Mouse (Mus musculus) heart, embryonic 16.5 days (tissue): ENCODE measurements around the gene Shisal2b. TPM values are rescaled to one million over a fixed set of nuclear protein-coding genes. Genes with fewer than 3 reads are reported as not detected.

Experiments
- ATAC-seq: fragments of 200-750 bp; cut with Nextera tagmentation; replicated peaks from 2 replicates; pipeline ENCODE4 v1.8.0; 2017; ENCODE audit warnings: moderate number of reproducible peaks; ENCODE audit not compliant: insufficient read depth, low FRiP score; ENCODE audit errors: extremely low read depth
- H3K27ac ChIP-seq: fragments of 300-500 bp; sonication (generic); 2 replicates; pipeline ENCODE4 v1.5.1; 2014; ENCODE audit warnings: mild to moderate bottlenecking, low read length, control low read depth, moderate library complexity
- H3K27me3 ChIP-seq: fragments of 300-500 bp; sonication (generic); 2 replicates; pipeline ENCODE4 v1.6.1; 2014; ENCODE audit warnings: low read length, mixed read lengths; ENCODE audit not compliant: control insufficient read depth, insufficient read depth
- H3K36me3 ChIP-seq: fragments of 300-500 bp; sonication (generic); 2 replicates; pipeline ENCODE4 v1.6.1; 2014; ENCODE audit not compliant: control insufficient read depth, insufficient read depth
- H3K4me1 ChIP-seq: fragments of 300-500 bp; sonication (generic); 2 replicates; pipeline ENCODE4 v1.6.1; 2014; ENCODE audit warnings: low read length, mixed read lengths; ENCODE audit not compliant: control insufficient read depth, insufficient read depth
- H3K4me2 ChIP-seq: fragments of 300-500 bp; sonication (generic); 2 replicates; pipeline ENCODE4 v1.6.1; 2014; ENCODE audit warnings: low read depth, mild to moderate bottlenecking, control low read depth, low read length
- H3K4me3 ChIP-seq: fragments of 300-500 bp; sonication (generic); 2 replicates; pipeline ENCODE4 v1.5.1; 2014; ENCODE audit warnings: mild to moderate bottlenecking, control low read depth, low read length
- H3K9ac ChIP-seq: fragments of 300-500 bp; sonication (generic); 2 replicates; pipeline ENCODE4 v1.6.1; 2014; ENCODE audit warnings: low read length, control low read depth
- H3K9me3 ChIP-seq: fragments of 300-500 bp; sonication (generic); replicated peaks from 2 replicates; pipeline ENCODE4 v1.6.1; 2016; ENCODE audit warnings: low read length; ENCODE audit not compliant: control insufficient read depth
- WGBS: fragments of 180-500 bp; shearing (Covaris S2); extraction: QIAGEN DNeasy Blood & Tissue Kit; methylation state at CpG from one replicate; pipeline ENCODE4 v1.1.7; 2014; 5-methylcytosine and 5-hydroxymethylcytosine counted together
- polyA plus RNA-seq: library from polyadenylated mRNA; unstranded; fragments of >200 nt; fragmentation: Nextera tagmentation; extraction: Ambion mirVana; gene quantifications from 2 replicates; pipeline ENCODE4 v1.2.1, GENCODE M21; 2015

The Shisal2b gene
- polyA plus RNA-seq, 1 experiment from 2014 or later: not detected

DNA sequence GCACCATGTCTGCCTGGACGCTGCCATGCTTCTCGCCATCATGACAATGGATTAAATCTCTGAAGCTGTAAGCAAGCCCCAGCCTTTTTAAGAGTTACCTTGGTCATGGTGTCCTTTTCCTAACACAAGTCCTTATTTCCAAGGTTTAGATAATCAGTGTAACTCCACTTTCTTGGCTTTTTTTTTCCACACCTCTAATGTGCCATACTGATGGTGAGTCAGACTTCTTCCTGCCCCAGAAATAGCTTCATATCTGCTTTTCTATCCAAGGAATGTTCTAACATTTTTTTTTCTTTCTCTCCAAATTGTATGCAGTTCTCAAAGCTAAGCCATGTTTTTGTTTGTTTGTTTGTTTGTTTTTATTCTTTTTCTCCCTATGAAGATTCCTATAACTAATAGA is 6.2 kb upstream of the Shisal2b start:
- no peaks in the 10 kb centered on the region for H3K36me3 ChIP-seq
- H3K27me3 ChIP-seq: 0 out of 2 replicates have a peak, but pooled peaks cover under 1% of the 10 kb centered on the region
- 94% methylated on average over 2 of the region's 2 CpGs for WGBS
- no peak overlapping the region for H3K4me2 ChIP-seq
- no peaks in the 10 kb centered on the region for H3K9me3 ChIP-seq
- H3K4me1 ChIP-seq: no peaks in the 10 kb centered on the region
- ATAC-seq: no peak
- no peak overlapping the region for H3K4me3 ChIP-seq
- H3K9ac ChIP-seq: no peak overlapping the region
- H3K27ac ChIP-seq: no peak overlapping the region

GRCm38 (mm10) chr13:104866726-104867125 is 3.0 kb upstream of the Shisal2b start:
- Histone ChIP-seq H3K27me3 (peaks cover 8% of the 10 kb centered on the region; the same call in 1 of the 2 replicates), H3K4me3 (no peak overlapping the region), H3K36me3 (no peaks in the 10 kb centered on the region), H3K27ac (no peak overlapping the region), H3K4me2 (no peak overlapping the region), H3K4me1 (no peaks in the 10 kb centered on the region), H3K9me3 (no peaks in the 10 kb centered on the region), H3K9ac (no peak overlapping the region)
- WGBS: 79% methylated on average over 5 of the region's 5 CpGs
- ATAC-seq: no peak

GRCm38 (mm10) chr13:104853645-104854044 is 10.0 kb downstream of the Shisal2b start:
- Histone ChIP-seq H3K4me3 (no peak overlapping the region), H3K27me3 (no peaks in the 10 kb centered on the region), H3K4me1 (no peaks in the 10 kb centered on the region), H3K36me3 (no peaks in the 10 kb centered on the region), H3K27ac (no peak overlapping the region), H3K4me2 (no peak overlapping the region), H3K9me3 (no peaks in the 10 kb centered on the region), H3K9ac (no peak overlapping the region)
- 68% methylated on average over 2 of the region's 2 CpGs for WGBS
- ATAC-seq: no peak

DNA sequence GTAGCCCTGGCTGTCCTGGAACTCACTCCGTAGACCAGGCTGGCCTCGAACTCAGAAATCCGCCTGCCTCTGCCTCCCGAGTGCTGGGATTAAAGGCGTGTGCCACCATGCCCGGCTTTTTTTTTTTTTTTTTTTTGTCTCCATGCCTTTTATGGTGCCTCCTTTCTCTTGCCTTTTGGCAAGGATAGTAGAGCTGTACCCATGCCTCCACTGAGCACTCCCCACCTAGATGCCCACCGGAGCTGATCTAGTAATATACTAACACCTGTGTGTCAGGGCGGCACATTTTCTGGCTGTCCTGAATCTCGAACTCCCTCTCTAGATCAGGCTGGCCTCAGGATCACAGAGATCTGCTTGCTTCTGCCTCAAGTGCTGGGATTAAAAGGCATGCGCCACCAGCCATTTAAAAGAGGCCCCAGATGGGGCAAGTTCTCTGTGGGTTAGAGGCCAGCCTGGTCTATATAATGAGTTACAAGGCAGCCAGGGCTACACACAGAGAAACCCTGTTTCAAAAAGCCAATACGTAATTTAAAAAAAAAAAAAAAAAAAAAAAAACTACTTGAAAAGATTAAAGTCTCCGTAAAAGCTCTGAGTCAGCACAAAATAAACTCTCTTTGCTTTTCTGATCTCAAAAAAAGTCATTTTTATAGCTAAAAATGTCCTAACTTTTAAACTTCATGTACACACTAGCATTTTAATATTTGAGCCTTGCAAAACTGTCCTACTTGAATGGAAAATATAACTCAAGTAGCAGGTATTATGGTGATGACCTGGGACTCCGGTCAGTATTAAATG is 20.2 kb downstream of the Shisal2b start:
- no peak overlapping the region for H3K4me3 ChIP-seq
- no peaks in the 10 kb centered on the region for H3K9me3 ChIP-seq
- H3K4me1 ChIP-seq: no peaks in the 10 kb centered on the region
- no peak overlapping the region for H3K4me2 ChIP-seq
- no peak overlapping the region for H3K9ac ChIP-seq
- H3K36me3 ChIP-seq: peaks cover 3% of the 10 kb centered on the region
- no peak for ATAC-seq
- 86% methylated on average over 8 of the region's 13 CpGs for WGBS
- no peaks in the 10 kb centered on the region for H3K27me3 ChIP-seq
- H3K27ac ChIP-seq: no peak overlapping the region

DNA sequence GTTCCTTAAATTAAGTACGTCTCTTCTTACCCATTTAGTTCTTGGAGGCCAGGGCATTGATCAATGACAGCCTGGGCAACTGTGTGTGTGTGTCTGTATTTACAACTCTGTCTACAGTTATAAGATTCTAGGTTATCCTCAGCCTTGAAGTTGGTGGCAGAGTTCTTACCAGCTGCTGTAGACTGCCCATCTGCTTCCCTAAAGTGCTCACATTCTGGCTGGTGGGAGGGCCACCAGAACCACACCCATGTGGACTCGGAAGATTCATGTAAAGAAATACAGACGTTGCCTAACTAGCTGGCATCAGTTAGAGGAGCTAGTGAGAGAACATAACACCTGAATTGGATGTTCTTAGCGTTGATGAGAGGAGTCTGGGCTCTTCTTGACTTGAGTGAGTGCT is 21.8 kb downstream of the Shisal2b start:
- peaks cover 11% of the 10 kb centered on the region for H3K36me3 ChIP-seq
- H3K9me3 ChIP-seq: no peaks in the 10 kb centered on the region
- H3K4me3 ChIP-seq: no peak overlapping the region
- no peak overlapping the region for H3K4me2 ChIP-seq
- H3K4me1 ChIP-seq: no peaks in the 10 kb centered on the region
- 53% methylated on average over 4 of the region's 4 CpGs for WGBS
- ATAC-seq: no peak
- H3K27ac ChIP-seq: no peak overlapping the region
- H3K9ac ChIP-seq: no peak overlapping the region
- H3K27me3 ChIP-seq: no peaks in the 10 kb centered on the region

- Histone ChIP-seq H3K27me3 (no peaks in the 10 kb centered on the region), H3K4me2 (no peak overlapping the region), H3K4me3 (no peak overlapping the region), H3K4me1 (no peaks in the 10 kb centered on the region), H3K9me3 (no peaks in the 10 kb centered on the region), H3K27ac (no peak overlapping the region), H3K9ac (no peak overlapping the region), H3K36me3 (peaks cover 32% of the 10 kb centered on the region)
- 55% methylated on average over 7 of the region's 7 CpGs for WGBS
- ATAC-seq: no peak
Measured at GRCm38 (mm10) chr13:104837628-104838027, 26.1 kb downstream of the Shisal2b start.

- no peak overlapping the region for H3K27ac ChIP-seq
- peaks cover 51% of the 10 kb centered on the region for H3K36me3 ChIP-seq
- 91% methylated on average over 13 of the region's 13 CpGs for whole genome bisulfite sequencing
- H3K9me3 ChIP-seq: peaks cover 4% of the 10 kb centered on the region; the same call in 1 of the 2 replicates
- no peaks in the 10 kb centered on the region for H3K4me1 ChIP-seq
- H3K4me3 ChIP-seq: no peak overlapping the region
- H3K27me3 ChIP-seq: no peaks in the 10 kb centered on the region
- H3K9ac ChIP-seq: no peak overlapping the region
- no peak for ATAC-seq
- H3K4me2 ChIP-seq: no peak overlapping the region
Measured at GRCm38 (mm10) chr13:104832811-104833210, 30.9 kb downstream of the Shisal2b start.

DNA sequence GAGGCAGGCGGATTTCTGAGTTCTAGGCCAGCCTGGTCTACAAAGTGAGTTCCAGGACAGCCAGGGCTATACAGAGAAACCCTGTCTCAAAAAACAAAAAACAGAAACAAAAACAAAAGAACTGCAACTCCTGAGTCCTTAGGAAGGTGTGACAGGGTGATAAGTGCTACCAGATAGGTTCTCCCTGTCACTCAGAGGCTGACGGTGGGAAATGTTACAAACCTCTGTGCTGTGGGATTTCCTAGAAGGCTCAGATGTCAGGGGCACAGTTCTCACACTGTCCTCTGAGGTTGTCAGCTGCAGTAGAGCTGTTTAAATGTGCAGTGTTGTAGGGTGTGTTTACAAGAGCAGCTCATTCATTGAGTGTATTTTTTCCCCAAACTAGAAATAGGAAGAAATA is 38.2 kb downstream of the Shisal2b start:
- H3K27ac ChIP-seq: no peak overlapping the region
- no peaks in the 10 kb centered on the region for H3K27me3 ChIP-seq
- 55% methylated on average over 2 of the region's 2 CpGs for WGBS
- no peak for ATAC-seq
- H3K4me3 ChIP-seq: no peak overlapping the region
- H3K9me3 ChIP-seq: peaks cover 11% of the 10 kb centered on the region
- H3K4me1 ChIP-seq: peaks cover 10% of the 10 kb centered on the region
- H3K36me3 ChIP-seq: peaks cover 28% of the 10 kb centered on the region
- no peak overlapping the region for H3K9ac ChIP-seq
- H3K4me2 ChIP-seq: no peak overlapping the region

- H3K4me3 ChIP-seq: peak overlapping the region; percentile 14; the same call in 1 of the 2 replicates
- H3K4me1 ChIP-seq: peaks cover 18% of the 10 kb centered on the region
- H3K36me3 ChIP-seq: peaks cover 6% of the 10 kb centered on the region
- no peak overlapping the region for H3K27ac ChIP-seq
- peak overlapping the region; percentile 37 for H3K4me2 ChIP-seq
- H3K9me3 ChIP-seq: peaks cover 4% of the 10 kb centered on the region; the same call in 1 of the 2 replicates
- no peak overlapping the region for H3K9ac ChIP-seq
- H3K27me3 ChIP-seq: no peaks in the 10 kb centered on the region
- 23% methylated on average over 8 of the region's 8 CpGs for WGBS
- ATAC-seq: 0 out of 2 replicates have a peak, but pooled peaks have one; percentile 55
Measured at GRCm38 (mm10) chr13:104822411-104822838, 41.3 kb downstream of the Shisal2b start.
